Mouse (Mus musculus): Measurements from ENCODE around the gene Litaf. TPM values are rescaled to one million over a fixed set of nuclear protein-coding genes. Genes with fewer than 3 reads are reported as not detected.

Gene Litaf
- polyA plus RNA-seq (2015; fragmentation: Nextera tagmentation; extraction: Ambion mirVana), result 68.1 and 69.5 TPM in 2 replicates

GRCm38 (mm10) chr16:11066029-11066832 lies at the start of gene Litaf:
TSS of gene Litaf (minus strand) at chr16:11066157.
- Histone ChIP-seq H3K27ac (replicated peaks) (peak within 1 kb of the TSS; percentile 89), H3K4me1 (replicated peaks; ENCODE audit: control insufficient read depth, insufficient read depth) (peaks cover 4% of the 10 kb centered on the region), H3K4me3 (ENCODE audit: low read depth, low read length) (peak within 1 kb of the TSS; percentile 86), H3K36me3 (ENCODE audit: control insufficient read depth, insufficient read depth, low read length) (no peaks in the 10 kb centered on the region), H3K9ac (ENCODE audit: low read length) (peak within 1 kb of the TSS; percentile 89), H3K27me3 (ENCODE audit: control insufficient read depth, insufficient read depth, low read length) (no peaks in the 10 kb centered on the region), H3K4me2 (replicated peaks; ENCODE audit: low read depth) (peak within 1 kb of the TSS; percentile 90), H3K9me3 (ENCODE audit: control insufficient read depth, low read length) (no peaks in the 10 kb centered on the region)
- DNase-seq (ENCODE audit: low spot score) (peak; percentile 98), ATAC-seq (ENCODE audit: low FRiP score, low TSS enrichment) (peak; percentile 97)
- under 1% methylated on average over 71 of the region's 78 CpGs for WGBS
- no peak for TF ChIP-seq EP300 (optimal IDR thresholded peaks at IDR 0.05)
- peak; percentile 62 for TF ChIP-seq CTCF (IDR thresholded peaks at IDR 0.05; ENCODE audit: low read depth)

GRCm38 (mm10) chr16:11109198-11109740 lies 43.3 kb upstream of the Litaf start:
- DNase-seq (ENCODE audit: low spot score), result no peak

GRCm38 (mm10) chr16:11104905-11105304 lies 38.9 kb upstream of the Litaf start:
- TF ChIP-seq CTCF (IDR thresholded peaks at IDR 0.05; ENCODE audit: low read depth), result no peak
- no peak for TF ChIP-seq EP300 (optimal IDR thresholded peaks at IDR 0.05)
- Histone ChIP-seq H3K27ac (replicated peaks) (no peak overlapping the region), H3K36me3 (ENCODE audit: control insufficient read depth, insufficient read depth, low read length) (peaks cover 3% of the 10 kb centered on the region; the same call in 1 of the 2 replicates), H3K4me2 (replicated peaks; ENCODE audit: low read depth) (no peak overlapping the region), H3K27me3 (ENCODE audit: control insufficient read depth, insufficient read depth, low read length) (no peaks in the 10 kb centered on the region), H3K4me1 (replicated peaks; ENCODE audit: control insufficient read depth, insufficient read depth) (no peaks in the 10 kb centered on the region), H3K9ac (ENCODE audit: low read length) (no peak overlapping the region), H3K9me3 (ENCODE audit: control insufficient read depth, low read length) (no peaks in the 10 kb centered on the region), H3K4me3 (ENCODE audit: low read depth, low read length) (no peak overlapping the region)
- no peak for ATAC-seq (ENCODE audit: low FRiP score, low TSS enrichment)
- no peak for DNase-seq (ENCODE audit: low spot score)
- 95% methylated on average over 1 of the region's 1 CpGs for WGBS

More at GRCm38 (mm10) chr16:11109198-11109740, 43.3 kb upstream of the Litaf start:
- no peak for TF ChIP-seq EP300 (optimal IDR thresholded peaks at IDR 0.05)
- TF ChIP-seq CTCF (IDR thresholded peaks at IDR 0.05; ENCODE audit: low read depth), result peak; percentile 82
- no peak overlapping the region for H3K4me2 ChIP-seq (replicated peaks; ENCODE audit: low read depth)
- H3K27me3 ChIP-seq (ENCODE audit: control insufficient read depth, insufficient read depth, low read length), result no peaks in the 10 kb centered on the region
- H3K9me3 ChIP-seq (ENCODE audit: control insufficient read depth, low read length), result no peaks in the 10 kb centered on the region
- no peak overlapping the region for H3K9ac ChIP-seq (ENCODE audit: low read length)
- H3K4me1 ChIP-seq (replicated peaks; ENCODE audit: control insufficient read depth, insufficient read depth), result no peaks in the 10 kb centered on the region
- whole genome bisulfite sequencing, result 47% methylated on average over 4 of the region's 4 CpGs
- no peak for ATAC-seq (ENCODE audit: low FRiP score, low TSS enrichment)
- H3K36me3 ChIP-seq (ENCODE audit: control insufficient read depth, insufficient read depth, low read length), result peaks cover 3% of the 10 kb centered on the region; the same call in 1 of the 2 replicates
- H3K27ac ChIP-seq (replicated peaks), result no peak overlapping the region
- H3K4me3 ChIP-seq (ENCODE audit: low read depth, low read length), result no peak overlapping the region

GRCm38 (mm10) chr16:11097301-11097700 lies 31.3 kb upstream of the Litaf start:
- no peak for DNase-seq (ENCODE audit: low spot score)
- no peak overlapping the region for H3K4me2 ChIP-seq (replicated peaks; ENCODE audit: low read depth)
- no peaks in the 10 kb centered on the region for H3K27me3 ChIP-seq (ENCODE audit: control insufficient read depth, insufficient read depth, low read length)
- H3K36me3 ChIP-seq (ENCODE audit: control insufficient read depth, insufficient read depth, low read length), result no peaks in the 10 kb centered on the region; the same call in none of the 2 replicates
- H3K27ac ChIP-seq (replicated peaks), result no peak overlapping the region
- no peak overlapping the region for H3K4me3 ChIP-seq (ENCODE audit: low read depth, low read length)
- 77% methylated on average over 3 of the region's 3 CpGs for WGBS
- no peak overlapping the region for H3K9ac ChIP-seq (ENCODE audit: low read length)
- H3K9me3 ChIP-seq (ENCODE audit: control insufficient read depth, low read length), result no peaks in the 10 kb centered on the region
- no peaks in the 10 kb centered on the region for H3K4me1 ChIP-seq (replicated peaks; ENCODE audit: control insufficient read depth, insufficient read depth)
- no peak for TF ChIP-seq CTCF (IDR thresholded peaks at IDR 0.05; ENCODE audit: low read depth)
- no peak for TF ChIP-seq EP300 (optimal IDR thresholded peaks at IDR 0.05)
- ATAC-seq (ENCODE audit: low FRiP score, low TSS enrichment), result no peak

GRCm38 (mm10) chr16:11093717-11094386 lies 27.9 kb upstream of the Litaf start:
- no peak overlapping the region for H3K27ac ChIP-seq (replicated peaks)
- no peak for DNase-seq (ENCODE audit: low spot score)
- TF ChIP-seq EP300 (optimal IDR thresholded peaks at IDR 0.05), result no peak
- H3K9ac ChIP-seq (ENCODE audit: low read length), result no peak overlapping the region
- no peak overlapping the region for H3K4me2 ChIP-seq (replicated peaks; ENCODE audit: low read depth)
- H3K9me3 ChIP-seq (ENCODE audit: control insufficient read depth, low read length), result no peaks in the 10 kb centered on the region
- H3K4me1 ChIP-seq (replicated peaks; ENCODE audit: control insufficient read depth, insufficient read depth), result no peaks in the 10 kb centered on the region
- H3K27me3 ChIP-seq (ENCODE audit: control insufficient read depth, insufficient read depth, low read length), result no peaks in the 10 kb centered on the region
- ATAC-seq (ENCODE audit: low FRiP score, low TSS enrichment), result no peak
- no peak overlapping the region for H3K4me3 ChIP-seq (ENCODE audit: low read depth, low read length)
- peaks cover 6% of the 10 kb centered on the region for H3K36me3 ChIP-seq (ENCODE audit: control insufficient read depth, insufficient read depth, low read length)
- WGBS, result 78% methylated on average over 13 of the region's 13 CpGs

Data from stomach, postnatal 0 days (tissue).